Mouse (Mus musculus): ENCODE measurements around the gene Ubr3.

DNA sequence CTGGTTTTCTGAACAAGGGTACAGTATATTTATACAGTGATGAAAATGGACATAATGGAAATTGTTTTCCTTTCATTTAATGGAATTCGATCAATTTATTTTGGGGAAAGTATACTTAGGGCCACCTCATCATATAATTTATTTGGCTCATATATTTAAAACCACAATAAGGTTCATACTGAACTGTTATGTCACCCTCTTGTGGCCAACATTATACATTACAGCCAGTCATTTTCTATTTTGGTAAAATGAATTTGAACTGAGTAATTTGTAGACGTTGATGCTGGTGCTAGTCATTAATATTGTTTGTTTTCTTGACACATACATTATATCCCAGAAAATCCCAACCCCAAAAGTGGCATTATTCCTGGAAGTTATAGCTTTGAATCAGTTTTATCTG lies 58.6 kb downstream of the Ubr3 start:
- TF ChIP-seq POLR2A (IDR thresholded peaks at IDR 0.05; ENCODE audit: low read depth, low read length) (no peak), CTCF (IDR thresholded peaks at IDR 0.05; ENCODE audit: extremely low read depth, insufficient read length, insufficient replicate concordance, low read depth, low read length) (no peak)

Measured in small intestine, adult 2 months (tissue).